In the genomic region with DNA sequence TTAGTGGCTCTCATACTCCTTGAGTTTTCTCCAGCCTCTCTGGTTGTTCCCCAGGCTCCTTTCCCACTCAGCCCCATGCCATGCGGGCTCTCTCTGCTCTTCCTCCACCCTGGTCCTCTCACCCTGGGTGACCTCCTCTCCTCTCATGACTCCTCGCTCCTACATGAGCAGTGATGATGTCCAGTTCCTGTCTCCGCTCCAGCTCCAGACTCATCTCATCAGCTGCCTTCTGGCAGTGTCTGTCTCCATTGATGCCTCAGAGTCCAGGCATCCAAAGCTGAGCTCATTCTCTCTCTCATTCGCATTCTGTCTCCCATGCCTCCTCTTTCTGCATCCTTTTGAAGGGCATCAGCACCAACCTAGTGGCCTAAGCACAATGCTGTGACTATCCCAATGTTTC, we compare ENCODE assay signal across 16 mouse cellular contexts.
DNase-seq lines count a peak whose midpoint lies in the region; ATAC-seq lines count a peak whose summit lies in the region.
"Had no signal": no experiment of that assay in that cellular context is flagged by ENCODE, and none has a peak within 500 bp of the region (broad histone marks: within the 10 kb centered on the region; RNA-seq: fewer than 3 reads in every experiment).

No protein-coding gene starts in this region.

- peak; percentile 20 for DNase-seq in cerebellum, adult 11-12 months
- no peak for DNase-seq in cerebellum, postnatal 36 days
- peak; percentile 78 for DNase-seq in heart, adult 11 months
- DNase-seq in layer of hippocampus, adult 9-11 months, result peak; percentile 81
- no peak for DNase-seq in layer of hippocampus, postnatal 14 days (ENCODE audit: low spot score in 2 of 2)
- peak; percentile 64 for DNase-seq in telencephalon, adult 2 months (ENCODE audit: low read depth, low spot score)
- DNase-seq: adrenal gland, postnatal 10 days; gastrocnemius, adult 2 months; gastrocnemius, postnatal 25 days; heart, postnatal 4 days had no signal

- ATAC-seq in heart, embryonic 11.5 days (replicated peaks; ENCODE audit: insufficient number of reproducible peaks, low FRiP score, low TSS enrichment), result no peak
- ATAC-seq: forebrain, embryonic 15.5 days; hindbrain, embryonic 16.5 days; inflammation-experienced regulatory T-cells, adult 6 months had no signal

- no peak overlapping the region for H3K9ac ChIP-seq in heart, embryonic 11.5 days (ENCODE audit: low read depth, low read length)
- H3K9ac ChIP-seq: embryonic facial prominence, embryonic 12.5 days; forebrain, embryonic 15.5 days; hindbrain, embryonic 12.5 days had no signal

- H3K27ac ChIP-seq in heart, embryonic 11.5 days (ENCODE audit: low read depth, low read length), result no peak overlapping the region
- H3K27ac ChIP-seq: embryonic facial prominence, embryonic 12.5 days; forebrain, embryonic 15.5 days; gastrocnemius, adult 2 months; hindbrain, embryonic 12.5 days had no signal

- H3K9me3 ChIP-seq in heart, embryonic 11.5 days (replicated peaks; ENCODE audit: control insufficient read depth, low read length), result no peaks in the 10 kb centered on the region
- H3K9me3 ChIP-seq: embryonic facial prominence, embryonic 12.5 days; forebrain, embryonic 15.5 days; hindbrain, embryonic 12.5 days had no signal

- no peaks in the 10 kb centered on the region for H3K27me3 ChIP-seq in heart, embryonic 11.5 days (ENCODE audit: control insufficient read depth, insufficient read depth, low read length)
- H3K27me3 ChIP-seq: embryonic facial prominence, embryonic 12.5 days; forebrain, embryonic 15.5 days; hindbrain, embryonic 12.5 days had no signal

- H3K36me3 ChIP-seq in heart, embryonic 11.5 days (ENCODE audit: control insufficient read depth, insufficient read depth, low read length), result no peaks in the 10 kb centered on the region
- H3K36me3 ChIP-seq: embryonic facial prominence, embryonic 12.5 days; forebrain, embryonic 15.5 days; hindbrain, embryonic 12.5 days had no signal

- no peaks in the 10 kb centered on the region for H3K4me1 ChIP-seq in heart, embryonic 11.5 days (ENCODE audit: control insufficient read depth, insufficient read depth, low read length)
- H3K4me1 ChIP-seq: embryonic facial prominence, embryonic 12.5 days; forebrain, embryonic 15.5 days had no signal

- 80% methylated on average over 4 of the region's 4 CpGs for WGBS in heart, embryonic 11.5 days (ENCODE audit: insufficient replicate concordance)

- no peak overlapping the region for H3K4me2 ChIP-seq in heart, embryonic 11.5 days
- H3K4me2 ChIP-seq: embryonic facial prominence, embryonic 12.5 days; forebrain, embryonic 15.5 days; hindbrain, embryonic 12.5 days had no signal

- H3K4me3 ChIP-seq in heart, embryonic 11.5 days (ENCODE audit: low read depth, low read length), result no peak overlapping the region
- H3K4me3 ChIP-seq: embryonic facial prominence, embryonic 12.5 days; forebrain, embryonic 15.5 days; gastrocnemius, adult 2 months; hindbrain, embryonic 12.5 days had no signal

Comparison
In these comparisons a context has a peak if more than half of its experiments do, and no peak if none do; other contexts are left out.
1. DNase-seq: peak in cerebellum, adult 11-12 months (single experiment), heart, adult 11 months (single experiment), layer of hippocampus, adult 9-11 months (single experiment) and telencephalon, adult 2 months (single experiment); none in cerebellum, postnatal 36 days (0 of 2) and layer of hippocampus, postnatal 14 days (0 of 2).